Mouse (Mus musculus) thymus, postnatal 36 days (tissue): ENCODE results near the gene Hk2.
"Not testable (repeated sequence)": the region's sequence is repeated elsewhere in the genome, so short reads cannot be mapped to it uniquely, and the experiment has no call there.

Source experiments
- DNase-seq, 2 experiments: peaks; one replicate each; pipeline ENCODE4 v3.0.0; 2022; ENCODE audit warnings: mixed read lengths in 2 of 2

Hk2 gene

GRCm38 (mm10) chr6:82737634-82738540, 36.4 kb downstream of the Hk2 start:
- no peak for DNase-seq

- no peak for DNase-seq
These were observed 37.3 kb downstream of the Hk2 start for GRCm38 (mm10) chr6:82736626-82737600.

GRCm38 (mm10) chr6:82735347-82735746, 38.9 kb downstream of the Hk2 start:
- DNase-seq: no peak

- no peak for DNase-seq
These were observed 45.6 kb downstream of the Hk2 start for GRCm38 (mm10) chr6:82728635-82729034.

- DNase-seq: no peak
These were observed 47.0 kb downstream of the Hk2 start for GRCm38 (mm10) chr6:82727206-82727605.

DNA sequence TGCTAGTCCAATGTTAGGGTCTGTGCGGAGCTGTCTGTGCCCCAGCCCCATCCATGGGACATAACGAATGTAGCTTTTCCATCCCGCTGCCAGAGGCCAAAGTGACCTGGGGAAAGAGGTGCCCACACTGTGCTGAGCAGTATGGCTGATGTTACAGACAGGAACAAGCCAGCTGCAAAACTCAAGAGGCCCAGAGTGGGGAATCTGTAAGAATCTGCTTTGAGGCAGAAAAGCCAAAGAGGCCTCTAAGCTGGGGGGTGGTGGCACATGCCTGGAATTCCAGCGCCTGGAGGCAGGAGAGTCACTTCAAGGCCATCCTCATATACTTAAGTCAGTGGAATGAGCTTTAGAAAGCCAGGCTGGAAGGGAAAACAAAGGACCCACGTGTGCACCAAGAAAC, 50.9 kb downstream of the Hk2 start:
- DNase-seq: no peak

DNA sequence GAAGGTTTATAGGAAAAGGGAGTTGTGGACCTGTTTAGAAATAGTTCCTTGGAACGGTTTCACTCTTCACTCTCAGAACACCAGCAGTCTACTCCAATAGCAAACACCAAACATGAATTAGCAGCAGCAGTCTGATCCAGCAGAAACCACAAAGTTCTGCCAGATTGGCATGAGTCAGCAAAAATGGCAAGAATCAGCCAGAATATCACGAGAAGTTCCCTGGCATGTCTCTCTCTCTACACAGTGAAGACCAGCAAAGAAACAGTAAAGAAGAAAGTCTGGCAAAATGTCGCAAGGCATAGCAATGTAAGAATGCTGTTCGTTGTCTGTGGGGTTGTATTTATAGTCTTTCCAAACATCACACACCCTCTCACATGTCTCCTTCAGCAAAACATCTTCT, 58.1 kb downstream of the Hk2 start:
- no peak for DNase-seq

DNA sequence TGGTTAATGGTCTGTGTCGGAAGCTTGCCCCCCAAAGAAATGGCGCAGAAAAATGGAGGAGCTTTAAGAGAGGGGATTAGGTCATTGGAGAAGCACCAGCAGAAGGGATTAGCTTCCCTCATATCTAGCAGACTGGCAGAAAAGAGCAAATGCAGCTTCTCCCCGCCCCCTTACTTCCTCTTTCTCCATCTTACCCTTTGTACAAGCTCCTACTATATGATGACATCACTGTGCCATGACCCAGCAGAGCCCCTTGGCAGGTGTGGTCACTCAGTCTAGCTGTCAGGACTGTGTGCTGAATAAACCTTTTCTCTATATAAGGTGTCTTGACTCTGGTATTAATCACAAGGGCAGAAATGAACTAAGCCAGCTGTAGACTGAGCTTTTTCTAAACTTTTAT, 58.6 kb downstream of the Hk2 start:
- no peak for DNase-seq

- DNase-seq: no peak
These were observed 59.0 kb downstream of the Hk2 start for GRCm38 (mm10) chr6:82715253-82715652.

- DNase-seq: no peak
These were observed 59.4 kb downstream of the Hk2 start for GRCm38 (mm10) chr6:82714841-82715240.

GRCm38 (mm10) chr6:82714243-82714642, 60.0 kb downstream of the Hk2 start:
- peak; percentile 71 to 73 for DNase-seq

GRCm38 (mm10) chr6:82707742-82708141, 66.5 kb downstream of the Hk2 start:
- no peak for DNase-seq

- no peak for DNase-seq
These were observed 67.0 kb downstream of the Hk2 start for GRCm38 (mm10) chr6:82707241-82707640.

- no peak for DNase-seq
These were observed 69.0 kb downstream of the Hk2 start, which contains the start of gene Pole4 for GRCm38 (mm10) chr6:82705221-82705620. Pole4 (minus strand) TSS chr6:82705365.

DNA sequence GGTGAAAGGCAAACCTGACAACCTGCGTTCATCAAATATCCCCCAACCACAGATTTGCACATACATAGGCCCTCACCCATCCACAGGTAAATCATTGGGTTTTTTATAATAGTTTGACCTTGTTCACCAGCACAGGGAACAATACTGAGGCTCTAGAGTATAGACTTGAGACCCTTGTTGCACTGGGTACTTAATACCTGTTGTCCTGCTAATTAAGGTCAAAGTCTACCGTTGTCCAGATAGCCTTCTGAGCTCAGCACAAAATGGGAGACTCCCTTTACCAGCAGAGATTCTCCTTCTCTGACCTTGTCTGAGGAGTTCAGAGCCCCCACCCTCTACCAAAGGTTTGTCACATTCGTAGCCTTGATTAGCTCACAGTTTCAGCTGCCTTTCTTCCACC, 70.5 kb downstream of the Hk2 start:
- DNase-seq: no peak

DNA sequence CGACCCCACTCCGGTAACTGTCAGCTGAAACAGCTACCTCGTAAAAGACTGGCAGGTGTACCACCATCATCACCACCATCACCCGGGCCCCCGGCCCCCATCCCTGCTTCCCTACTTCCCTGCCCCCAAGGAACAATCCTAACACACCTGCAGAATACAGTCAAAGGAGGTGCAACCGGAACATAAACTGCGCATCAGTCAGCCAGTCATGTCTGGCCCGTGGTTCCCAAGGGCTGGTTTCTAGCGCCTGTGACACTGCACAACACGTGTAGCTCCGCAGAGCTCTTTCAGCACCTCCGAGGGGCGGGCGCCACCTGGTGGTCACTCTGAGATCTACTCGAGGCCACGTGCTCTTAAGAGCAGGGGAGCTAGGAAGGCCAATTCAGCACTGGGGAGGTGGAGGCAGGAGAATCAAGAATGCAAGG, 71.6 kb downstream of the Hk2 start:
- peak; percentile 83 to 86 for DNase-seq

DNA sequence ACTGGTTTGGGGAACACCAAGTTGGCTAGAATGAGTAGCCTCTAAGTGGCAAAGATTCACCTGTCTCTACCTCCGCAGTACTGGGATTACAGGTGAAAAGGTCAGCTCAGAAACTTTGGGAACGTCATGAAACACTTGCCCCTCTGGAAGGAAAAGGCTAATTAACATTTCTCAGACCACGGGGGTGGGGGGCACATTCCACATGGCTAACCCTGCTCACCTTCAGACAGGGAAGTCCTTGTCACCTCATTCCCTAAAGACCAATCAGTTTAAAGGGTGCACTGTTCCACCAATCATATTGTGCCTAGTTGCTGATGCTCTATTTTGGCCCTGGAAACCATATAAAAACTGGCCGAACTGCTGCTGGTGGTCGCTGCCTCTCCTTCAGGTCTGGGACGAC, 73.0 kb downstream of the Hk2 start:
- DNase-seq: no peak

DNA sequence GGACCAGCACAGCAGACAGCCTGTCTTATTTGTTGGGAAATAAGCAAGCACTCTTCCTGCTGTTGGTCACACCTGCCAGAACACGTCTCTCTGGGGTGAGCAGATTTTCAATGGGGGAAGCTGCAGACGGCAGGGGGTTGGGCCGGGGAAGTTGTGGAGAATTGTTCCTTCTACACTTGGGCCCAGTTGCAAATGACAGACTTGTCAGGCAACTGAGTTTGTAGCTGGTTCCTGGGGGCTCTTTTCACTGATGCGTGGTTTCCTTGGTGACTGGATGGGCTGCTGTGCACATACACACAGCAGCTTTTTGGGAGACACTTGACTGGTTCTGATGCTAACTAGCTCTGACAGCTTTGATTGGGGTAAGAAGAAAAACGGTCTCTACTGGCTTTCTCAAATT, 74.4 kb downstream of the Hk2 start:
- DNase-seq: no peak

DNA sequence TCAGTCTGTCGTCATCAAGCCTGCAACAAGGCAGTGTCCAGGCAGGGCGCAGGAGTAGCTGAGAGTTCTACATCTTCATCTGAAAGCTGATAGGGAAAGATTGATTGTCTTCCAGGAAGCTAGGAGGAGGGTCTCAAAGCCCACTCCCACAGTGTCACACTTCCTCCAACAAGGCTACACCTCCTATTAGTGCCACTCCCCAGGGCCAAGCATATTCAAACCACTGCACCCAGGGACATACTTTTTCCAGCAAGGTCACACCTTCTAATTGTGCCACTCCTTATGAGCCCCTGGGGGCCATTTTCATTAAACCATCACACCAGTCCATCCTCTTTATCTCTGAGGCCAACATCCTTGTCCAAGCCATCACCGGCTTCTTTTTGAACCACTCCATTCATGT, 77.5 kb downstream of the Hk2 start:
- DNase-seq: no peak

DNA sequence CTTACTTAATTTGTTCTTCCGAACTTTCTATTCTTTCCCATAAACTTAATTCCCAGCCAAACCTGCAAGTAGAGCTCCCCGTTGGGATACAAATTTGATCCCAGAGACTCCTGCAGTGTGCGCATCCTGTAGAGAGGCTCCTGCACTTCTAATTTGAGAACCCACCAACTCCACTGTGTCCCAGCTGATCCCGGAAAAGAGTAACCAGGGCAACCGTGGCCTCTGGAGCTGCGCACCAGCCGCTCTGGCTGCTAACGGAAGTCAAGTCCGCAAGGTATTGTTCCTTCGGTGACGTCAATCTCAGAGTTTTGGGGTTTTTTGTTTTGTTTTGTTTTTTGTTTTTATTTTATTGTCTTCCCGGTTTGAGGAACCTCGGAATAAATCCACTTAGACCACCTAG, 79.6 kb downstream of the Hk2 start:
- no peak for DNase-seq

DNA sequence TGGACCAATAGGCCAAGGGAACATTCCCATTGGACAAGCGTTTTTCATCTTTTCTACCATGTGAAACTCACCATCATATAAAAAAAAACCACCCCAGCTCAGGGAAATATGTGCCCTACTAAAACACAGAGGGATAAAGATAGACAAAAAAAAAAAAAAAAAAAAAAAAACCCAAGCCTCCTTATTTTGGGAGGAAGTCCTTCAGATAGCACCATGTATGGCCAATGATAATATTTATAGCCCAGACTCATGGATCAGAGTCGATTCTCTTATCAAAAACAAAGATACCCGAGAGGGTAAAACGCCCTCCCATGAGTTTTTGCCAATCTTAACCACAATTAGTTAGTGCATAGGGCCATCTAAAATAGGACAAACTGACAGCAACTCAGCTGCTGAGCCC, 84.8 kb downstream of the Hk2 start:
- DNase-seq: no peak

DNA sequence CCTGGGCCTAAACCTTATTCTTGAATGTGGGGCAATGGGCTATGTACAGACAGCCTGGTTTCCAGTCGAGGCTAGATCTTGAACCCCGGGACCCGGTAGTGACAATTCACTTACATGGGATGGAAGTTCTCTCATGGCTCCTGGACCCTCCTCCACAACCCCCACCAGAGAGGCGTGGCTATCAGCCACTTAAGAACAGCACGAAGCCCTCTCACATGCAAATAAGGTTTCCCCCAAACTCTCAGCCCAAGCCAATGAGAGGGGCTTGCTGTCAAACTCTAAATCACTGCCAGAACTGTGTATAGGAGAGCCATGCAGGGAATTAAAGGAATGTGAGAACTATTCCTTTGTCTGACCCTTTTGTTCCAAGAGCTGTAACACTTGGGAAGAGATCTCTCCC, 85.7 kb downstream of the Hk2 start:
- DNase-seq: not testable (repeated sequence)

DNA sequence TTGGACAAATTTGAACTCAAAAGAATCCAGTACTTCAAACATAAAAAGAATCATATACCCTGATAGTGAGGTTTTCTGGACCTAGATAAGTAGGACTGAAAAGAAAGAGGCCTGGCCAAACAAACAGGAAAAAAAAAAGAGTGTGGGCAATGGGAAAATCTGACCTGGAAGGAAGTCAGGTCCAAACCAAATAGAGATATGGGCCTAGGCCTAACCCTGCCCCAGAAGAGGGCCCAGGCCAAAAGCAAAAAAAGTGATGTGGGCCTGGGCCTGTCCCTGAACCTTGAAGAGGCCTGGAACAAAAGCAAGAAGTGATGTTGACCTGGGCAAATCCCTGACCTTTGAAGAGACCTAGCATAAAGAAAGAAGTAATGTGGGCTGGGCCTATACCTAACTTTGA, 90.1 kb downstream of the Hk2 start:
- DNase-seq: no peak

DNA sequence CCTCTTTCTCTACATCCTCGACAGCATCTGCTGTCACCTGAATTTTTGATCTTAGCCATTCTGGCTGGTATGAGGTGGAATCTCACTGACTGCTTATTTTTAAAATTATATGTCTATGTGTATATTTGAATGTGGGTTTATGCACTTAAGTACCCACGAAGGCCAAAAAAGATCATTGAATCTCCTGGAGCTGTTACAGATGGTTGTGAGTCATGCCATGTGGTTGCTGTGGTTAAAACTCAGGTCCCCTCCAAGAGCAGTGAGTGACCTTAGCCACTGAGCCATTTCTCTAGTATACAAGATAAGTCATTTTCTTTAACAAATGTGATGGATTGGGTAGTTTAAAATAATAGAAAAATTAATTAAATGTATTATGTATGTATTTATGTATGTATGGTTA, 95.0 kb downstream of the Hk2 start:
- not testable (repeated sequence) for DNase-seq
